Mouse (Mus musculus) large intestine, adult 2 months (tissue): ENCODE results near the gene Acsl3. TPM values are rescaled to one million over a fixed set of nuclear protein-coding genes. Genes with fewer than 3 reads are reported as not detected.

Experiments
- DNase-seq: peaks from one replicate; pipeline ENCODE4 v3.0.0-alpha.2; 2012; ENCODE audit warnings: low read depth, low spot score
- WGBS: fragments of 180-500 bp; shearing (Covaris S2); methylation state at CpG from one replicate; pipeline ENCODE4 v1.1.7; 2018; 5-methylcytosine and 5-hydroxymethylcytosine counted together
- polyA plus RNA-seq: library from polyadenylated mRNA; depleted of rRNA; stranded (reverse); fragments of >200 nt; gene quantifications from 2 replicates; pipeline ENCODE4 v1.2.3, GENCODE M21; 2012; rRNA removed

The Acsl3 gene
- polyA plus RNA-seq, 1 experiment = 10.6 TPM

DNA sequence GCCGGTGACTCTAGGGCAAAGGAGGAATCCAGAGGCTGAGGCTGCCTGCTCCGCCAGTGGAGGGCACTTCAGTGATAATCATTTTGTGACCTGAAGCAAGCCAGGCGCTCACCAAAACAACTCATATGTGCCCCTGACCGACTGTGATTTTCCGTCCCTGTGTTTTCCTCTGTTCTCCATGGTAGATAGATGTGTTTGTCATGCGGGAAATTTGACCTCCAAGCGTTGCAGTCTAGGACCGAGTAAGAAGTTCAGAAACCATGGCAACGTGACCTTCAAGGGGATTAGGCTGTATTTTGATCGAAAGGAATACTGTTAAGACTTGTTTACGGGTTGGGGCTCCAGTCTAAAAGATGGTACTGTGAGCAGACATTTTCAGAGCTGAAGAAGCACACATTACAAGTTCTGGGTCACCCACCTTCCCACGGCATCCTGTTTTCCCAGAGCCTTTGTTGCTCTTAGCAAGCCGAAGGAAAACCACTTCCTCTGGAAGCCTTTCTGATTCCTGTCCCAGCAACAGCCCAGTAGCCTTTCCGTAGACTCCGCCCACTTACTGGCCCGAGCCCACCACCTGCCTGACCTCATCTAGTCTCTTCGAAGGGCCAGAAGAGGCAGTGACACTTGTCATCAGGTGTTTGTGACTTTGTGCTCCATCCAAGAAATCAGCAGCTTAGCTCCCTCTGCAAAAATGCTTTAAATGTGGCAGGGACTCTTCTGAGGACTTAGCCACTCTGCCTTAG, 76.8 kb downstream of the Acsl3 start:
- WGBS = 75% methylated on average over 17 of the region's 17 CpGs
- no peak for DNase-seq

DNA sequence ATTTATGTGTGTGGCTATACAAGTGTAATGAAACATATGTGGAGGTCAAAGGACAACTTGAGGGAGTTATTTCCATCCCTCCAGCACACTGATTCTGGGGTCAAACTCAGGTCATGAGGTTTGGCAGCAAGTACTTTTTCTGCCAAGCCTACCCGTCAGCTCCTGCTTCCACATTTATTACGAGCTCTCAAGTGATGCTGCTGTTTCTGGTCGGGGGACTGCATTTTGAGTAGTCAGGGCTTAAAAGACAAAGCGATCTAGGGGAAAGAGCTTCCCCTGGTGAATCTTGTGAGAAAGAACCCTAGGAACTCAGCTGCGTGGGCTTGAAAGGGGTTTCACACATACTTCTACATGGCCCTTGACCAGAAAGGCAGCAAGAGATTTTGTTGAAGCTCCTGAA, 80.0 kb downstream of the Acsl3 start:
- 65% methylated on average over 5 of the region's 5 CpGs for WGBS
- no peak for DNase-seq

DNA sequence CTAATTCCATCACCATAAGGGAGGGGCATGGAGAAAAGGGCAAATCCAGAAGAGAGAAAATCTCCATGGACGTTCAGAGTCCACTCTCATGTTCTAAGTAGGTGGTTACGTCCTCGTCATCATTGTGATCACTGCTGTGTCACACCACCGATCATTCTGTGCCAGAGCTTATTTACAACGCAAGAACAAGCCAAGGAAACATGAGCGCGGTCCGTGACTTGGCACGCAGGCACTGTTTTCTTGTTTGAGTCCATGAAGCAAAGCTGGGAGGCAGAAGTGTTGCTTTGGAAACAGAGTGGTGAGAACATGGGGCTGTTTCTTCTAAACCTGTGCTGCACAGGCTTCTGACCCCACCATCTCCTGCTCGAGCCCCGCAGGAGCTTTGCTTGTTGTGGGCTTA, 83.1 kb downstream of the Acsl3 start:
- no peak for DNase-seq
- 91% methylated on average over 11 of the region's 11 CpGs for WGBS

DNA sequence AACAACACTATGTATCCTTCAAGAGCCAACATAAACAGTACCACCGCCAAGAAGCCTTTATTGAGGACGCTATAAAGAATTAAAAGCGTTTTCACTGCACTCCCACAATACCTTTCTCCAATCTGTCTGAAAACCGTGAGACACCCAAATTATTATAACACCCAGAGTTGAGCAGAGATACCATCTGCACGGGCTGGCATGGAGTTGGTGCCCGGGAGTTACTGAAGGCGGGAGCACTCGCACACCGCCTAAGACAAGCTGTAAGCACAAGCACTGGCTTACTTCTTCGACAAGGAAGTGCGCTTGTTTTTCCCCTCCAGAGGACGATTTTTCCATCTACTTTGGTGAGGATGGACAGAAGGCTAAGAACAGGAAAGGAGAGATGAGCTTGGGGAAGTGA, 84.6 kb downstream of the Acsl3 start:
- 82% methylated on average over 12 of the region's 12 CpGs for WGBS

DNA sequence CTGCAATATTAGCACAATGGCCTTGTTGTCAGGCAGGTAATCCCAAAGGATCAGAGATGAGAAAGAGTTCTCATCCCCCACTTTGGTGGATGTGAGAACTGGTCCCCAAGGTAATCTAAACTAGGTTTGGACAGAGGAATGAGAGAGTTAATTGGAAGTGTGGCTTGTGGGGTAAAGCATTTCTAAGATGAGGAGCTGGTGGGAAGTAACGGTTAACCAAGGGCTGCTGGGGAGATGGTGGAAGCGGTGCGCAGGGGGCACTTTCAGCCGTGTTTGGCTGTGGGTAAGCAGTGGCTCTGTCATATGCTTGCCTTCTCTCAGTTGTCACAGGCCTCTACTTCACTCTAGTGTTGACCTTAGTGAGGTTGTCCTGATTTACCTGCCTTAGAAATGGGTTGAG, 85.7 kb downstream of the Acsl3 start:
- 94% methylated on average over 4 of the region's 4 CpGs for WGBS
- no peak for DNase-seq

More for the DNA sequence above, 84.6 kb downstream of the Acsl3 start:
- DNase-seq = no peak

DNA sequence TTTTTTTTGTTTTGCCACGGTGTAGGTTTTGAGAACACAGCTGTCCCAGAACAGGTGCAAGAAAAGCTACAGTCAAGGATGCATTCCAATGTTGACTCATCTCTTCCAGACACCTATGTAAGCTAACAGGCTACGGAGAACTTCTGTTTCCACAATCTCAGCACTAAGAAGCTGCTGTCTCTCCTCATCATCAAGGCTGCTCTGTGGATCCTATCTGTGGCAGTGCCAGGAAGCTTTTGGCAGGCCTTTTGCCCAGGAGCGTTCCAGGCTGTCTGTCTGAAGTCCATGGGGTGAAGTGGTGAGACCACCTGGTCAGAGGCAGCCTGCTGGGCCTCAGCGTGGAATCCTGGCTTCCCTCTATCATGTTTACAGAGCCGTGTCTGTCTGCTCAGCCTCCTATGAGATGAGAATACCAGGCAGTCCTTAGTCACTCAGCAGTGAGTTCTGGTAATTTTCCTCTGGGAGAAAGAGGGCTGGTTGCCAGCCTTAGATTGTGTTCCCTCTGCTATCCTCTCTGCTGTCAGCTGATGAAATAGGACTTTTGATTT, 87.7 kb downstream of the Acsl3 start:
- no peak for DNase-seq
- WGBS = 33% methylated on average over 5 of the region's 5 CpGs

Other genes starting within 250 kb of the Acsl3 start
- 30.9 and 32.1 TPM in 2 replicates for gene Farsb, start 168.9 kb upstream of the Acsl3 start, polyA plus RNA-seq
- 0.98 and 1.9 TPM in 2 replicates for gene Mogat1, start 146.8 kb upstream of the Acsl3 start, polyA plus RNA-seq
- gene BC035947, start 145.7 kb upstream of the Acsl3 start, polyA plus RNA-seq = 1.1 and 3.5 TPM in 2 replicates
- 0.52 and 0.86 TPM in 2 replicates for gene Utp14b, start 213 bp downstream of the Acsl3 start, polyA plus RNA-seq
- gene Kcne4, start 158.9 kb downstream of the Acsl3 start, polyA plus RNA-seq = 0.75 and 0.84 TPM in 2 replicates